Mouse (Mus musculus) CD4-positive, CD25-positive, alpha-beta regulatory T cell, adult 4 months (primary cell): ENCODE results near the gene Cdh5. TPM values are rescaled to one million over a fixed set of nuclear protein-coding genes. Genes with fewer than 3 reads are reported as not detected.
"Not testable (repeated sequence)": the region's sequence is repeated elsewhere in the genome, so short reads cannot be mapped to it uniquely, and the experiment has no call there.

ENCODE experiments used
- ATAC-seq: one replicate; pipeline ENCODE4 v1.8.0; 2017
- polyA plus RNA-seq, 2 experiments: library from polyadenylated mRNA; unstranded; fragments of 100-300 nt; shearing (Covaris generic); gene quantifications; one replicate each; pipeline ENCODE4 v1.2.1; 2017

The Cdh5 gene
- polyA plus RNA-seq = not detected

- ATAC-seq = no peak
Observed at GRCm38 (mm10) chr8:104101415-104101814, at the start of gene Cdh5. Gene Cdh5 (plus strand): TSS chr8:104101625.

GRCm38 (mm10) chr8:104059922-104060321, 41.5 kb upstream of the Cdh5 start:
- no peak for ATAC-seq

- no peak for ATAC-seq
Observed at GRCm38 (mm10) chr8:104060446-104060845, 41.0 kb upstream of the Cdh5 start.

- ATAC-seq = no peak
Observed at GRCm38 (mm10) chr8:104061048-104061988, 40.1 kb upstream of the Cdh5 start.

- no peak for ATAC-seq
Observed at GRCm38 (mm10) chr8:104061989-104062820, 39.2 kb upstream of the Cdh5 start.

GRCm38 (mm10) chr8:104065223-104065622, 36.2 kb upstream of the Cdh5 start:
- no peak for ATAC-seq

- ATAC-seq = no peak
Observed at GRCm38 (mm10) chr8:104065906-104066518, 35.4 kb upstream of the Cdh5 start.

GRCm38 (mm10) chr8:104067390-104067925, 34.0 kb upstream of the Cdh5 start:
- no peak for ATAC-seq

GRCm38 (mm10) chr8:104068421-104069035, 32.9 kb upstream of the Cdh5 start:
- no peak for ATAC-seq

- ATAC-seq = not testable (repeated sequence)
Observed at GRCm38 (mm10) chr8:104070201-104070865, 31.1 kb upstream of the Cdh5 start.

- ATAC-seq = no peak
Observed at GRCm38 (mm10) chr8:104070949-104071348, 30.5 kb upstream of the Cdh5 start.

GRCm38 (mm10) chr8:104075079-104075478, 26.3 kb upstream of the Cdh5 start:
- no peak for ATAC-seq

- no peak for ATAC-seq
Observed at GRCm38 (mm10) chr8:104076541-104077412, 24.6 kb upstream of the Cdh5 start.

GRCm38 (mm10) chr8:104078091-104078490, 23.3 kb upstream of the Cdh5 start:
- ATAC-seq = no peak

GRCm38 (mm10) chr8:104085281-104085680, 16.1 kb upstream of the Cdh5 start:
- ATAC-seq = no peak

GRCm38 (mm10) chr8:104086615-104087014, 14.8 kb upstream of the Cdh5 start:
- no peak for ATAC-seq

GRCm38 (mm10) chr8:104087091-104087490, 14.3 kb upstream of the Cdh5 start:
- ATAC-seq = no peak

GRCm38 (mm10) chr8:104087878-104088277, 13.5 kb upstream of the Cdh5 start:
- not testable (repeated sequence) for ATAC-seq

- no peak for ATAC-seq
Observed at GRCm38 (mm10) chr8:104088881-104089280, 12.5 kb upstream of the Cdh5 start.
